Mouse (Mus musculus) left cerebral cortex, adult 9 months (tissue): Measurements from ENCODE around the gene Amn1.
"Not testable (repeated sequence)": the region's sequence is repeated elsewhere in the genome, so short reads cannot be mapped to it uniquely, and the experiment has no call there.

Experiments used
- DNase-seq, 2 experiments: peaks; one replicate each; pipeline ENCODE4 v3.0.0; 2022; ENCODE audit warnings: low spot score in 2 of 2

The Amn1 gene

GRCm38 (mm10) chr6:149188041-149188924 is at the start of gene Amn1:
TSS of gene Amn1 (minus strand) at chr6:149188712.
- DNase-seq: peak; percentile 92 to 97

GRCm38 (mm10) chr6:149236807-149237206 is 48.3 kb upstream of the Amn1 start:
- DNase-seq: no peak

- DNase-seq: no peak
Measured at GRCm38 (mm10) chr6:149233918-149234317, 45.4 kb upstream of the Amn1 start.

GRCm38 (mm10) chr6:149224751-149225150 is 36.2 kb upstream of the Amn1 start:
- DNase-seq: no peak

GRCm38 (mm10) chr6:149221296-149221695 is 32.8 kb upstream of the Amn1 start:
- DNase-seq: no peak

GRCm38 (mm10) chr6:149198572-149198971 is 10.1 kb upstream of the Amn1 start:
- no peak for DNase-seq

GRCm38 (mm10) chr6:149197116-149197515 is 8.6 kb upstream of the Amn1 start:
- no peak for DNase-seq

- no peak for DNase-seq
Measured at GRCm38 (mm10) chr6:149193276-149193905, 4.9 kb upstream of the Amn1 start.

- not testable (repeated sequence) for DNase-seq
Measured at GRCm38 (mm10) chr6:149191951-149192350, 3.4 kb upstream of the Amn1 start.

- DNase-seq: no peak
Measured at GRCm38 (mm10) chr6:149189340-149189922, 919 bp upstream of the Amn1 start.

GRCm38 (mm10) chr6:149188925-149189257 is 379 bp upstream of the Amn1 start:
- no peak for DNase-seq

GRCm38 (mm10) chr6:149187371-149187770 is 1.1 kb downstream of the Amn1 start:
- DNase-seq: no peak

GRCm38 (mm10) chr6:149184007-149184406 is 4.5 kb downstream of the Amn1 start:
- DNase-seq: no peak

- no peak for DNase-seq
Measured at GRCm38 (mm10) chr6:149179064-149179463, 9.4 kb downstream of the Amn1 start.

GRCm38 (mm10) chr6:149174932-149175570 is 13.5 kb downstream of the Amn1 start:
- DNase-seq: no peak

GRCm38 (mm10) chr6:149173831-149174625 is 14.5 kb downstream of the Amn1 start:
- DNase-seq: no peak

- DNase-seq: not testable (repeated sequence)
Measured at GRCm38 (mm10) chr6:149169965-149170364, 18.5 kb downstream of the Amn1 start.

GRCm38 (mm10) chr6:149168436-149168835 is 20.1 kb downstream of the Amn1 start:
- DNase-seq: no peak

- no peak for DNase-seq
Measured at GRCm38 (mm10) chr6:149167672-149168071, 20.8 kb downstream of the Amn1 start.

GRCm38 (mm10) chr6:149167038-149167437 is 21.5 kb downstream of the Amn1 start:
- not testable (repeated sequence) for DNase-seq

GRCm38 (mm10) chr6:149155031-149155841 is 33.3 kb downstream of the Amn1 start:
- DNase-seq: no peak
